Mouse (Mus musculus): ENCODE measurements around the gene Palm.
A peak's percentile ranks its signal among the peaks of the same experiment; 100 is the strongest.
"Not testable (repeated sequence)": the region's sequence is repeated elsewhere in the genome, so short reads cannot be mapped to it uniquely, and the experiment has no call there.

The Palm gene

GRCm38 (mm10) chr10:79793051-79793737 lies at the start of gene Palm:
Gene Palm (plus strand): TSS chr10:79793572.
- peak; percentile 78 for DNase-seq

DNA sequence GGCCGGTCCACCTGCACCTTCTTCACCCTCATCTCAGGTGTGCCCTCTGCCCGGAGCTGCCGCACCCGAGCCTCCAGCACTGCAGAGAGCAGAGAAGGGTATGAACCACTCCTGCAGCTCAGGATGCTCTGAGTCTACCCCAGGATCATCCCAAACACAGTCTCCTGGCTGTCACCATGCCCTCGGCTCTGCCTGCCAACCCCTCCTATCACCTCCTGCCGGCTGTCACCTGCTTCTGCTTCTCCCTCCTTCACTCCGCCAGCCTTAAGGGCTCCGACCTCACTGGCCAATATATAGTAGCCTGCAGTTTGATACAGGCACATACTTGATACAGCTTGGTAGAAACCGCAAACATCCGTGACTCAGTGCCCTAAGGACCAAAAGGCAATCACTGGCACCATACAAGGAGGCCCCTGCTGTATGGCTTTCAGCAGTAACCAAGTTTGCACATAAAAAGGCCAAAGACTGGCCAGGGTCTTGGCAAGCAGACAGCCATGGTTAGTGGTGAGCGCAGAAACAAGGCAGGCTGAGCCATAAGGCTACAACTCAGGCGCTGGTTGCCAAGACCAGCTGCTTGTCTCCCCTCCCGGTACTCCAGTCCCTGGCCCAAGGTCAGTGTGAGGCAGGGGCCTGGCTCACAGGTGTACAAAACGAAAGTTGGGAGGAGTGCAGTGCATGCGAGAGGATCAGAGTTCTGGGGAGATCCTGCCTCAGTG lies 49.6 kb upstream of the Palm start:
- no peak for DNase-seq

- DNase-seq = no peak
Observed at GRCm38 (mm10) chr10:79745411-79745810, 48.0 kb upstream of the Palm start.

- peak; percentile 99 for DNase-seq
Observed at GRCm38 (mm10) chr10:79745898-79746773, 47.2 kb upstream of the Palm start, which contains the start of gene Polrmt. Gene Polrmt (minus strand): TSS chr10:79746581.

DNA sequence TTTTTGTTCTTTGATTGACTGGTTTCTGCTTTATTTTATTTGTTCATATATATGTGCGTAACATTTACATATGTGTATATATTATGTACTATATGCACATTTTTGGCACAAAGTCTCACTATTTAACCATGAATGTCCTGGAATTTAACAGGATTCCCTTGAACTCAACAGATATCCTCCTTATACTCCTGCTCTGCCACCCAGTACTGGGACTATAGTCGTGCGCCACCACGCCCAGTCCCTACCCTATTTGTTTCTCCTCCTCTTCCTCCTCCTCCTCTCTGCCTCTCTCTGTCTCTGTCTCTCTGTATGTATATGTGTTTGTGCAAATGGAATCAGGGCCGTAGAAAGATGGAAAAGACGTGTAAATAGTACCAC lies 46.6 kb upstream of the Palm start:
- no peak for DNase-seq

- DNase-seq = no peak
Observed at GRCm38 (mm10) chr10:79748496-79748895, 44.9 kb upstream of the Palm start.

DNA sequence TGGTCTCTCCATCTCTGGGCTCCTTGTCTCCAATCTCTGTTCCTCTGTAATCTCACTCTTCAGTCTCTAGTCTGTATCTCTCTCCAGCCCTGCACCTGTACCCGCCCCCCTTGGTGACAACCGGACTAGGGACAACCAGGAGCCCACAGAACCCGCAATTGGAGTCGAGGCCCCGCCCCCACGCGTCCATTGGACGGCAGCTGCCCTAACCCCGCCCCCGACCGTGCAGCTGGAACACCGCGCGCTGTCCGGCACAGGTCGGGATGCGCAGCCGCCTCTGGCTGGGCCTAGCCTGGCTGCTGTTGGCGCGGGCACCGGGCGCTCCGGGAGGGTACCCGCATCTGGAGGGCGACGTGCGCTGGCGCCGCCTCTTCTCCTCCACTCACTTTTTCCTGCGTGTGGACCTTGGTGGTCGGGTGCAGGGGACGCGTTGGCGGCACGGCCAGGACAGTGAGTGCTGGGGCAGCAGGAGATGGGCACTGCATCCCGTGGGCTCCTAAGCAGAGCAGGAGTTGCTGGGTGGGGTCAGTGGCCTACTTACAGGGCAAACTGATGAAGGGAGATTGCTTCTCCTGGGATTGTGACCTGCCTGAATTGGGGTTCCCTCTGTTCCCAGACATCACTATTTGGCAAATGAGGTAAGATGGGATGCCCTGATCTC lies 38.4 kb upstream of the Palm start, which contains the start of gene Fgf22:
Fgf22 (plus strand) TSS at position 221 of the 661 bp plus-strand sequence.
- DNase-seq = peak; percentile 81

DNA sequence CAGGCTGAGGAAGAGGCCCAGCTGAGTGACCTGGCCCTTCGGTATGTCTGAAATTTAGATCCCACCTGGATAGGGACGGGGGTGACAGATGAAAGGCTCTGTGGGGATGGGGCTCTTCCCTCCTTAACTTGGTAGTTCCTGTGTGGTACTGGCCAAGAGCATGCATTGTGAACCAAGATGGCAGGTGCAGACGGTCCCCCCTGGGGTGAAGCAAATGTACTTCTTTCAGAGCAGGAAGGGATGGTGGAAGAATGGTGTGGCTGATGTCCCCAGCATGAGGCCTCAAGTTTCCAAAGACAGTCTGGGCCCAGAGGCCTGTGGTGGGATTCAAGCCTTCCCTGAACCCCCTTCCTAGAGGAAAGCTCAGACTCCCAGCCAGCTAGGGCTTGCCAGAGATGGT lies 37.5 kb upstream of the Palm start:
- DNase-seq = no peak

DNA sequence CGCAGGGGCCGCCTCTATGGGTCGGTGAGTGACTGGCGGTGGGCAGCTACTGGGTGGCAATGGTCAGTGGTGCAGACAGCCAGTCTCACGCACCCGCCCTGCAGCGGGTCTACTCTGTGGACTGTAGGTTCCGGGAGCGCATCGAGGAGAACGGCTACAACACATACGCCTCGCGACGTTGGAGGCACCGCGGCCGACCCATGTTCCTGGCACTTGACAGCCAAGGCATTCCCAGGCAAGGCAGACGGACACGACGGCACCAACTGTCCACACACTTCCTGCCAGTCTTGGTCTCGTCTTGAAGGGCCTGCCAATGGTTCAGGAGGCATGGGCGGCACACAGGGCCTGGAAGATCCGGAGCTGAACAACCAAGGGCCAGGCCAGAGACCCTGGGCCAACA lies 36.7 kb upstream of the Palm start:
- DNase-seq = no peak

- not testable (repeated sequence) for DNase-seq
Observed at GRCm38 (mm10) chr10:79759675-79760074, 33.7 kb upstream of the Palm start.

- no peak for DNase-seq
Observed at GRCm38 (mm10) chr10:79760603-79761143, 32.7 kb upstream of the Palm start.

DNA sequence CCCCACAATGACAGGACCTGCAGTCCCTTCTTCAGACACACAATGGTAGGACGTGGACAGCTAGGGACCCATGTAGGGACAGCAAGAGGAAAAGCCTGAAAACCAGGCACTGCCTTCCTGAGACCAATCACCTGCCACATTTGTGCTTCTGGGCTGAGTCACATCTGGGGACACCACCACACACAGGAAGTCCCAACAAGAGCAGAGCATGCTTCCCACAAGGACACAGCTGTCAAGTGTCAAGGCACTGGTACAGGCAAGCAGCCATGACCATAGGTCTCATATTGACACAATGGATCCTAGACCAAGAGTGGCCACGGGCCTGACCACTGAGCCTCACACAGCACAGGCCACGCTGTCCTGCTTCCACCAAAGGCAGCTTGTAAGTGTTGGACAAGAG lies 30.5 kb upstream of the Palm start:
- no peak for DNase-seq

GRCm38 (mm10) chr10:79764234-79764633 lies 29.1 kb upstream of the Palm start:
- DNase-seq = no peak

DNA sequence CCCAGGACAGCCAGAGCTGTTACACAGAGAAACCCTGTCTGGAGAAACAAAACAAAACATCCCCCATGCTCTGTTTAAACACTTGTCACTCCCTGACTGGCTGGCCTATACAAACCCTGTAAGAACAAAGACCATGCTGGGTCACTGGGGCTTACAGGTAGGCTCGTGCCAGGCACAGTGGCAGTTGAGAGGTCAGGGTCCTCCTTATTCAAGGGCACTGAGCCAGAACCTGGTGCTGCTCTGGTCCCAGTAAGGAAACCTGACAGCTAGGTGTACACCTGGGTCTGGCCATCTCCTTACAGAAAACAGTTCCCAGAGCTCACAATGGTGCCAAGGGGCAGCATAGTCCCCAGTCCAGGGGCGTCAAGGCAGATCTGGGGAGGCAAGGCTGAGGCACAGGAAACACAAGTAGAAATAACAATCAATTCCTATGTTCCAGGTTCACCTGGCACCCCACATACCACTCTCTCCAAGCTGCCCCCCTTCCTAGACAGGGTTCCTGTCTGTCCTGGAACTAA lies 28.1 kb upstream of the Palm start:
- no peak for DNase-seq

GRCm38 (mm10) chr10:79766001-79766507 lies 27.3 kb upstream of the Palm start:
- no peak for DNase-seq

DNA sequence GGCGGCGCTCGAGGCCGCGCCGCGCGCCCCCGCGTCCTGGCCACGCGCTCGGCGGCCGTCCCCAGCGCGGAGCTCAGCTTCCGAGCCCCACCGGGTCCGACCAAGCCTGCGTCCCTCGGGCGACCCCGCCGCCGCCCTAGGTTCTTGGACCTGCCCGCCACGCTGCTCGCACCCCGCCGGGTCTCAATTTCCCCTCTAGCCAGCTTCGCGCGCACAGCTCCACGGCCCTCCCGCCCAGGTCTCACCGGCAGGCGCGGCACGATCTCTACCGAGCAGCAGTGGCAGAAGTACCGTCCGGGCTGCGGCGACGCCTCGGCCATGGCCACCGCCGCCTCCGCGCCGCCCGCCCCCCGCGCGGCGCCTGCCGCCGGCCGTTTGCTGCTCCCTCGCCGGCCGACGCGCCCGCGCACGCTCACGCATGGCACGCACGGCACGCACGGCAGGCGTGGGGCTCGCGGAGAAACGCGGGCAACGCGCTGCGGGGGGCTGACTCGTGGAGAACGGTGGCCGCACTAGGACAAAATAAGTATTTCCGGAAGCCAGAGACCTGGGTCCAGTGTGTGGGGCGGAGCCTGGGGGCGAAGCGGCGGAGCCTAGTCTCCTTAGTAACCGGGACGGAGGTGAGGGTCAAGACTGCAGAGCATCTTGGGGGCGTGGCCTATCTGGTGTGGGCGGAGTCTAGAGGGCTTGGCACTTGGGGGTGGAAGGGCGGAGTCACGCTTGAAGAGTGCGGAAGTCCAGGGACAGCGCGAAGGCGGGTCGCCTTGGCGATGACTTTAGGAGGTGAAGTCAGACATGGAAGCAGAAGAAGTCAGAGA lies 26.7 kb upstream of the Palm start, which contains the start of gene Rnf126:
Rnf126 (minus strand) TSS at position 445 of the 818 bp plus-strand sequence.
- peak; percentile 99 for DNase-seq

DNA sequence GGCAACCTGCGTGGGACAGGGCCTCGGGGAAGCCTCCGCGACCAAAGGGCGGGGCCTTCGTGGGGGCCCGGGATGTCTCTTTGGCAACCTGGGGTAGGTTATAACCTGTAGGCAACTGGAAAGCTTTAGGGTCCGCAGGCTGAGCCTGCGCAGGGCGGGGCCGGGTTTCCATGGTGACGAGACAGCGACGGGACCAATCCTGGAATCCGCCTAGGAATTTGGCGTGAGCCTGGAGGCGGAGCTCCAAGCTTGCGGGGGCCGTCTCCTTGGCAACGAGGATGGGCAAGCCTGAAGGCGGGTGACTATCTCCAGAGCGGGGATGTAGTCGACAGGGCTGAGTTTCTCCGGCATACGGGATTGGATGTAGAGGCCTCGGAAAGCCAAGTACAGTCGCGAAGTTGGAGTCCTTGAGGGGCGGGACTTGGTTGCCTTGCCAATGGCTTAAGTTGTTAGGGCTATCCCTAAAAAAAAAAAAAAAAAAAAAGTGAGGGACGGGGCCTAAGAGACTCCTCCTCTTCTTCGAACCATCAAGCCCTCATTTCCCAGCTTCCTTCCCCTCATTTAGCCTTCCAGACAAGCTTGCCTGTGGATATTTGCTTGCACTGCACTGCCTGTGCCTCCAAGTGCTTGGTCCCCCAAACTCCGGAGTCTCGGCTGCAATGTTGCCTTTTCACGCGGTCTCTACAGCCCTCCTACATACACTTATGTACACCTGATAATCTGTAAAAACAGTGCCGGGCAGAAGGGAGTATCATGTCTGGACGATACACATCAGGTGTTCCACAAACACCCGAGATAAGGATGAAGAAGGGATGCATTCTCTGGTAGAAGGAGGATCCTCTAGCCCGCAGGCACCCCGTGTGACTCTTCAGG lies 25.8 kb upstream of the Palm start:
- peak; percentile 94 for DNase-seq

GRCm38 (mm10) chr10:79768400-79768799 lies 25.0 kb upstream of the Palm start:
- peak; percentile 88 for DNase-seq

DNA sequence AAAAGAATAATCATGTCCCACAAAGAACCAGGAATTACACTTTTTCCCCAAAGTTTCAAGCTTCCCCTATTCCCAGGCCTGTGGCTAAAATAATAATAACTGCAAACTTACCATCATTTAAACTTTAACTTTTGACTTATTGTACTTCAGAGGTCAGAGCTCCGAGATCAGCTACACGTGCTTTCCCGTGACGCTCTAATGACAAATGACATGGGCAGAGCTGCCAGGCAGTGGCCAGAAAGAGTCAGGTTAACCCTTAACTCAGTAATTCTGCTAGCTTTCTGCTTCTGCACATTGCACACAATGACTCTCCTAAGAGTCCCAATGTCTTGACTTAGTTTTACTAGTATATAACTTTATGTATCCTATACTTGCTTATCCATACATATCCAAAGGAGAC lies 24.0 kb upstream of the Palm start:
- DNase-seq = no peak

- no peak for DNase-seq
Observed at GRCm38 (mm10) chr10:79772320-79772719, 21.1 kb upstream of the Palm start.
